Mouse (Mus musculus): Measurements from ENCODE around the gene Tinf2.

Gene Tinf2

GRCm38 (mm10) chr14:55637795-55638194, 43.8 kb downstream of the Tinf2 start, which contains the start of gene Gm49378:
Gene Gm49378, minus strand, starts transcription at chr14:55637895.
- in situ Hi-C loops (cut with MboI, MseI), result loop anchor here (5.0 kb wide), 1 partner anchor 35 kb away; the partner anchor contains the start of gene Irf9

- in situ Hi-C loops (cut with MboI, MseI), result loop anchor here (5.0 kb wide), 1 partner anchor 33 kb away; the partner anchor contains the start of gene Irf9
These were observed 46.1 kb downstream of the Tinf2 start, which contains the start of gene Ipo4 for GRCm38 (mm10) chr14:55635523-55636007. Gene Ipo4, minus strand, starts transcription at chr14:55635957.

GRCm38 (mm10) chr14:55634874-55635522, 46.6 kb downstream of the Tinf2 start:
- in situ Hi-C loops (cut with MboI, MseI), result loop anchor here (5.0 kb wide), 1 partner anchor 33 kb away; the partner anchor contains the start of gene Irf9

GRCm38 (mm10) chr14:55629312-55629711, 52.3 kb downstream of the Tinf2 start:
- in situ Hi-C loops (cut with MboI, MseI), result loop anchor here (10.0 kb wide), 1 partner anchor 65 kb away; the partner anchor contains the start of genes A730061H03Rik and Dcaf11

GRCm38 (mm10) chr14:55628077-55628827, 53.4 kb downstream of the Tinf2 start:
- in situ Hi-C loops (cut with MboI, MseI), result loop anchor here (10.0 kb wide), 1 partner anchor 63 kb away; the partner anchor contains the start of genes A730061H03Rik and Dcaf11
